Mouse (Mus musculus) liver, embryonic 13.5 days (tissue): ENCODE measurements around the gene Rnd3. TPM values are rescaled to one million over a fixed set of nuclear protein-coding genes. Genes with fewer than 3 reads are reported as not detected.

Source experiments
- ATAC-seq: fragments of 200-750 bp; cut with Nextera tagmentation; 2 replicates; pipeline ENCODE4 v1.8.0; 2017; ENCODE audit warnings: low read depth, mild to moderate bottlenecking, moderate number of reproducible peaks, moderate library complexity
- DNase-seq: peaks from one replicate; pipeline ENCODE4 v3.0.0; 2022
- H3K27ac ChIP-seq: fragments of 300-500 bp; sonication (generic); 2 replicates; pipeline ENCODE4 v1.5.1; 2015; ENCODE audit warnings: moderate library complexity, mild to moderate bottlenecking, inconsistent platforms
- H3K27me3 ChIP-seq: fragments of 300-500 bp; sonication (generic); 2 replicates; pipeline ENCODE4 v1.6.1; 2015; ENCODE audit warnings: mild to moderate bottlenecking, inconsistent platforms
- H3K36me3 ChIP-seq: fragments of 300-500 bp; sonication (generic); 2 replicates; pipeline ENCODE4 v1.6.1; 2015; ENCODE audit warnings: mild to moderate bottlenecking, inconsistent platforms
- H3K4me1 ChIP-seq: fragments of 300-500 bp; sonication (generic); replicated peaks from 2 replicates; pipeline ENCODE4 v1.6.1; 2015; ENCODE audit warnings: inconsistent platforms
- H3K4me2 ChIP-seq: fragments of 300-500 bp; sonication (generic); 2 replicates; pipeline ENCODE4 v1.6.1; 2015; ENCODE audit warnings: inconsistent platforms, mild to moderate bottlenecking, moderate library complexity
- H3K4me3 ChIP-seq: fragments of 300-500 bp; sonication (generic); replicated peaks from 2 replicates; pipeline ENCODE4 v1.5.1; 2015; ENCODE audit warnings: mild to moderate bottlenecking, inconsistent platforms
- H3K9ac ChIP-seq: fragments of 300-500 bp; sonication (generic); 2 replicates; pipeline ENCODE4 v1.6.1; 2015; ENCODE audit warnings: mild to moderate bottlenecking, inconsistent platforms
- H3K9me3 ChIP-seq: fragments of 300-500 bp; sonication (generic); replicated peaks from 2 replicates; pipeline ENCODE4 v1.6.1; 2016; ENCODE audit warnings: inconsistent platforms
- whole genome bisulfite sequencing: fragments of 180-500 bp; shearing (Covaris S2); methylation state at CpG from one replicate; pipeline ENCODE4 v1.1.7; 2015; ENCODE audit not compliant: insufficient replicate concordance; 5-methylcytosine and 5-hydroxymethylcytosine counted together
- polyA plus RNA-seq: library from polyadenylated mRNA; unstranded; fragments of >200 nt; fragmentation: Nextera tagmentation; extraction: Ambion mirVana; gene quantifications from 2 replicates; pipeline ENCODE4 v1.2.1, GENCODE M21; 2015

Gene Rnd3
- polyA plus RNA-seq, 1 experiment from 2014 or later, result 11.4 TPM

DNA sequence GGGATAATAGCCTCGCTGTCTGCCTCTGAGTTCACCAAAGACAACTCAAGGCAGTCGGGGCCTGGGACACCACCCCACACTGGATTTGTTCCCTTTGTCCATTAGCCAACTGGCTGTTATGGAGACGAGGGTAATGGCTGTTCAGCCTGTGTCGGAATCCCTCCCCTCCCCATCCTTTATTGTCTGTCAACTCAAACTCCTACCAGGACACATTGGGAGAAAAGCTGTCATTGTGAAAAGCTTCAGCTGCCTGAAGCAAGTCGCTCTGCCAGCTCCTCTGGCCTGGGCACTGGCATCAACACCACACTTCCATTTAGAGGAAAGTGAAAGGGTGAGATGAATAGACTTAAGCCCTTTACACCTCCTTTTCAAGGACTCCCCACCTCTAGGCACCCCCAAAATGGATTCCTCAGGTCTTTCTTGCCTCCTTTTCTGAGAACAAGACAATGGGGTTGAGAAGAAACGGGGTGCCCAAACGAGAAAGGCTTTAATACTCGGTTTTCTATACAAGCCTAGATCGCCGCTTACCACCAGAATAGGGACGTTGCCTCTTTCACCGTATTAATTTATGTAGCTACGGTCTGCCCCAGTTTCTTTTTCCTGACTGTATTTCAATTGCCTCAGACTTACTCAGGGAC lies 66.1 kb downstream of the Rnd3 start:
- Histone ChIP-seq H3K9me3 (no peaks in the 10 kb centered on the region), H3K27me3 (no peaks in the 10 kb centered on the region), H3K4me3 (no peak overlapping the region), H3K36me3 (no peaks in the 10 kb centered on the region), H3K9ac (no peak overlapping the region), H3K4me2 (no peak overlapping the region), H3K4me1 (no peaks in the 10 kb centered on the region), H3K27ac (no peak overlapping the region)
- no peak for ATAC-seq
- WGBS, result 70% methylated on average over 13 of the region's 13 CpGs
- DNase-seq, result no peak
